Mouse (Mus musculus) left cerebral cortex, postnatal 36 days (tissue): ENCODE results near the gene Chd1. TPM values are rescaled to one million over a fixed set of nuclear protein-coding genes. Genes with fewer than 3 reads are reported as not detected.
"Not testable (repeated sequence)": the region's sequence is repeated elsewhere in the genome, so short reads cannot be mapped to it uniquely, and the experiment has no call there.

Experiments
- DNase-seq, 2 experiments: peaks; one replicate each; pipeline ENCODE4 v3.0.0; 2021 to 2022; ENCODE audit warnings: low spot score in 2 of 2, mixed read lengths in 1 of 2
- intact Hi-C: fragments of 180-260 bp; cut with DNase I; formaldehyde crosslinking; loops from one replicate; pipeline ENCODE4 v1.15.1; 2025
- total RNA-seq, 2 experiments: library from RNA; stranded (reverse); gene quantifications; 2 replicates each; pipeline ENCODE4 v1.2.3; 2021

Chd1 gene
- total RNA-seq, 2 experiments from 2014 or later = 19.4 to 21.6 TPM

GRCm38 (mm10) chr17:15723866-15724475, 19.2 kb downstream of the Chd1 start:
- not testable (repeated sequence) for DNase-seq
- intact Hi-C loops = loop anchor here (2.0 to 5.0 kb wide), 2 partner anchors 101 to 192 kb away; no protein-coding TSS in a partner anchor

- intact Hi-C loops = loop anchor here (5.0 kb wide), 1 partner anchor 209 kb away; no protein-coding TSS in a partner anchor
- no peak for DNase-seq
Observed at GRCm38 (mm10) chr17:15731706-15732105, 26.9 kb downstream of the Chd1 start.

GRCm38 (mm10) chr17:15737346-15737917, 32.7 kb downstream of the Chd1 start:
- intact Hi-C loops = no loop called here
- DNase-seq = no peak

GRCm38 (mm10) chr17:15741836-15742235, 37.1 kb downstream of the Chd1 start:
- DNase-seq = no peak
- intact Hi-C loops = no loop called here

- DNase-seq = no peak
- intact Hi-C loops = no loop called here
Observed at GRCm38 (mm10) chr17:15742953-15743352, 38.2 kb downstream of the Chd1 start.

DNA sequence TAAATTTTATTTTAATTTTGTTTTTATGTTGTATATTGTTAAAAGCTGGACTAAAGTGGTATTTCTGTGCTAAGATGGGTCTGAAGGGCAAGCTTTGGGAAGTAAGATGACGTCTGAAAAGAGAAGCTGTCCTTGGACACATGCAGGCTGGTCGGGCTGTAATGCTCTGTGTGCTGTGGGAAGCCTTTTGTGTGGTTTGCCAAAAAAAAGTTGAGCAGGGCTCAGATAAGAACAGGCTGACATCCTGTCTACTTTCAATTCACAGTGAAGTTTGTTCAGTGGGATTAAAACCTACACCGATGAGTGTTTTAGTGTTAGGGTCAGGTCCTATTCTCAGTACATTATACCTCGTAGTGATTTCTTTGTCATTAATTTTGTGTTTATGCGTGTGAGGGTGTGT, 38.6 kb downstream of the Chd1 start:
- intact Hi-C loops = no loop called here

GRCm38 (mm10) chr17:15746696-15747095, 41.9 kb downstream of the Chd1 start:
- intact Hi-C loops = no loop called here
- no peak for DNase-seq

More for the DNA sequence above, 38.6 kb downstream of the Chd1 start:
- DNase-seq = no peak

DNA sequence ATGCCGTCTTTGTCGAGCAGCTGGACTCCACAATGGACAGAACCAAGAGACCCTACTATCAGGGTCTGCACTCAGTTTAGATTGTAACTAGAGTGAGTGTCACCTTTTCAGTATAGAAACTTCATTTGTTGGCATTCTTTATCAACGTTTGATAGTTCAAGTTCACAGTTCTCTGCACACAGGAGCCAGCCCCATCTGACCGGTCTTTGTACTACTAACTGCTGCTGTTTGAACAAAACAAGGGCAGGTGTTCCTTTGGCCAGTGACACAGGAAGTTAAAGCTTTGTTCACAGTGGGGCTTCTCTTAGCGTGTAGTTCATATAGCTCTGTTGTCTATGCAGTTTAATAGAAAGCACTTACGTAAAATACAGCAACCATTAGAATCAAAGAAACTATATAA, 43.3 kb downstream of the Chd1 start:
- intact Hi-C loops = no loop called here
- no peak for DNase-seq

GRCm38 (mm10) chr17:15751264-15751663, 46.5 kb downstream of the Chd1 start:
- intact Hi-C loops, DNase-seq: not testable (repeated sequence)

DNA sequence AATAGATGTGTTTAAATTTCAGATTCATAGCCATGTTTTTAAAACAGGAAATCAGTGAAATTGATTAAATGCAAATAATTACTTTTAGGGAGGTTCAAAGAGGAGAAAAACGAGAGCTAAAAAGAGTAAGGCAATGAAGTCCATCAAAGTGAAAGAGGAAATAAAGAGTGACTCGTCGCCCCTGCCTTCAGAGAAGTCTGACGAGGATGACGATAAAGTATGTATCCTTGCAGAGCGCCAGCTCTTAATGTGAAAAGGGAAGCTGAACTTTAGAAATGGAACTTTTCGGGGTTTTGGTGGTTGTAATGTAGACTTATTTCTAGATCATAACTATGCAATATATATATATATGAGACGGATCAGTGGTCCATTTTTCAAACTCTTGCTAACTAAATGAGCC, 56.4 kb downstream of the Chd1 start:
- intact Hi-C loops = no loop called here

GRCm38 (mm10) chr17:15769081-15769724, 64.4 kb downstream of the Chd1 start:
- DNase-seq = no peak
- intact Hi-C loops = no loop called here

More for the DNA sequence above, 56.4 kb downstream of the Chd1 start:
- DNase-seq = no peak

GRCm38 (mm10) chr17:15773956-15774355, 69.2 kb downstream of the Chd1 start:
- DNase-seq = no peak
- intact Hi-C loops = no loop called here

DNA sequence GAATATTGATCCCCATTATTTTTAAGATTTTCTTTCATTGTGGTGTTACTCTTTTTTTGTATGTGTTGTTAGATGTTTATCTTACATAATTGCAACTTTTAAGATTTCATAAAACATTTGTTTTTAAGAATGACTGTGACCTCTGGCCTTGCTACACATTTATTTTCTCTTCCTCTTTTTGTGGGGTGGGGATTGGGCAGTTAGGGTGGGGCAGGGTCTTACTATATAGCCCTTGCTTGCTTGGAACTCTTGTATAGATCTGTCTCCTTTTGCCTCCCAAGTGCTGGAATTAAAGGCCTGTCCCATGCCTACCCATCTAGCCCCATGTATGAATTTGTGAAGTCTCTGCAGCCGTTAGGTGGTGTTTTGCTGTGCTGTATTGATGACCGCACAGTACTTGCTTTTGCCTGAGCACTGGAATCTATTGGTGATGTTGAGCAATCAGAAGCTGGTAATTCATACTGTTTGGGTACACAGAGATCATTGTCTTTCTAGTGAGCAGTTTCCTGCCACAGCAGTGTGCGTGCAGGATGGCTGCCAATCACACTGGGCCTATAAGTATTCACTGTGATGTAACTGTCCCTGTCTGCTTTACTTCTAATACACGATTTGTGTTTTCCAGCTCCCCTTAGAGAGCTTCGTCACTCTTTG, 69.9 kb downstream of the Chd1 start:
- intact Hi-C loops = no loop called here
- no peak for DNase-seq

DNA sequence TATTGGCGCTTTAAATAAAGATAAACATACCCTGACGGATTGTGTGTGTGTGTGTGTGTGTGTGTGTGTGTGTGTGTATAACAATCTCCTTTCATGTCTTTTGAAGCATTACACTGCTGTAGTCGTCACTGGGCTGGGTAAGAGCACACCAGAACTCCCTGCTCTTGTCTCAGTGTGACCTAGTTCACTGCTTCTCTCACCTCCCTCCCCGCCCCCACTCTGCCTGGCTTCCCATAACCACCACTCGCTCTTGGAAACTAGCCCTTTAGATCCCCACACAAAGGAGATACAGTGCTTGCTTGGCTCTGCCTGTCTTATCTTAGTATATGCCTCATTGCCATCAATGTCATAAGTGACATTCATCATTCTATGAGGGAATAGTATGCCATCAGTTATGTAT, 71.6 kb downstream of the Chd1 start:
- no peak for DNase-seq
- intact Hi-C loops = no loop called here

DNA sequence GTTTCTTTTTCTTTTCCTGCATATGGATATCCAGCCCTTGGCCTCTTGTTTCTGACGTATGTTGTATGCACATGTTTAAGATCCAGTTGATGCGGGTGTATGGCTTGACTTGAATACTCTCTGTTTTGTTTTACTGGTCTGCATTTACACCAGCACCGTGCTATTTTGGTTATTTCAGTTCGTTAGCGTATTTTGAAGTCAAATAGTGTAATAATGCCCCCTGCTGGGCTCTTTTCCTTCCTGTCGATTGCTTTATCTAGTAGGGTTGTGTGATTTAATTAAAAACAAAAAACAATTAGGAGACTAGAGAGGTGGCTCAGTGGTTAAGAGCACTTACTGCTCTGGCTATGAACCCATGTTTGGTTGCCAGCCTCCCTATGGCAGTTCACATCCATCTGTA, 73.2 kb downstream of the Chd1 start:
- intact Hi-C loops = no loop called here
- DNase-seq = no peak

- intact Hi-C loops = loop anchor here (5.0 kb wide), 1 partner anchor 1115 kb away; no protein-coding TSS in a partner anchor
- no peak for DNase-seq
Observed at GRCm38 (mm10) chr17:15787036-15787435, 82.3 kb downstream of the Chd1 start.

- intact Hi-C loops = no loop called here
- no peak for DNase-seq
Observed at GRCm38 (mm10) chr17:15790716-15791115, 85.9 kb downstream of the Chd1 start.

- no peak for DNase-seq
- intact Hi-C loops = no loop called here
Observed at GRCm38 (mm10) chr17:15799195-15799793, 94.5 kb downstream of the Chd1 start.

DNA sequence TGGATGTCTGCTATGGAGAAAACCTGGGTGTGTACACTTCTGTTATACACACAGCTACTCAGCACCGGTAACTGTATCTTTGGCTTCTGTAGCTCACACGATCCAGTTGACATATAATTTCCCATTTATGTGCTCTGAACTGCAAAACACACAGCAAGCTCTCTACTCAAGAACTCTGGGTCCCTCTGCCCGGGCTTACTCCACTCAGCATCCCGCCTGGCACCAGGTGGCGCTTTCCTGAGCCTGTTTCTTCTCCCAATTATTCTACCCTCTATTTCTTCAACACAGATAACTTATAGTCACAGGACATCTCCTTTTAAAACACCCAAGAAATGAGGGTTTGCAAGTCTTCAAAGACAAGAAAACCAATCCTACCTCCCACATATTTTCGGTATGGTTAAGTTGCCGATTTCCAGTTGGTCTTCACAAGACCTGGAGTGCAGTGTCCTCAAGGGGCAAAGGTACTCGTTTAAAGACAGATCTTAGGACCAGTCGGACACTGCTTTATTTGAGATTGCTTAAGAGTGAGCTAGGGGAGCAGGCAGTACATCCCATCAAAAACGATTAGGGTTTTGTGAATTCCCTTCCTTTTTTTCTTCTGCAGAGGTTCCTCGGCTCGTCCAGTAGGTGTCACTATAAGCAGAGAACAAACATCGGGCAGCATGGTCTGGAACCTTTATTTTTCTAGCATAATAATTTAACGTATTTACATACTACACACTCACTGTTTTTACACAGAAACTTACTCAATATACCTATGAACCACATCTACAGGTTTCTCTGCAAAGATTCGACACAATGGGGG, 99.4 kb downstream of the Chd1 start:
- intact Hi-C loops = loop anchor here (2.0 kb wide), 1 partner anchor 21 kb away; no protein-coding TSS in a partner anchor
- no peak for DNase-seq
